Mouse (Mus musculus): ENCODE results near the gene Ints6l. TPM values are rescaled to one million over a fixed set of nuclear protein-coding genes. Genes with fewer than 3 reads are reported as not detected.
"Not testable (repeated sequence)": the region's sequence is repeated elsewhere in the genome, so short reads cannot be mapped to it uniquely, and the experiment has no call there.

Gene Ints6l
- total and polyA plus RNA-seq, 3 experiments: 6.3 to 178 (median 143) TPM

GRCm38 (mm10) chrX:56481906-56482305, 27.2 kb downstream of the Ints6l start:
- Histone ChIP-seq H3K27me3 (ENCODE audit: insufficient read depth, low read length) (no peaks in the 10 kb centered on the region), H3K4me3 (ENCODE audit: low read depth, low read length) (no peak overlapping the region), H3K4me1 (ENCODE audit: insufficient read depth, low read depth, low read length) (no peaks in the 10 kb centered on the region; the same call in 1 of the 2 replicates), H3K9me3 (replicated peaks) (no peaks in the 10 kb centered on the region), H3K36me3 (replicated peaks) (peaks cover 26% of the 10 kb centered on the region)
- DNase-seq (ENCODE audit: low spot score) (no peak), ATAC-seq (ENCODE audit: extremely low read depth, insufficient number of reproducible peaks, low FRiP score, poor library complexity, severe bottlenecking) (no peak)
- TF ChIP-seq TAL1 (conservative IDR thresholded peaks at IDR 0.05; ENCODE audit: low read depth, low read length) (no peak), GATA1 (IDR thresholded peaks at IDR 0.05; ENCODE audit: borderline replicate concordance, low read length) (no peak), POLR2AphosphoS5 (IDR thresholded peaks at IDR 0.05; ENCODE audit: insufficient replicate concordance, low read depth, low read length) (no peak), CTCF (IDR thresholded peaks at IDR 0.05; ENCODE audit: low read depth, low read length) (no peak), GATA2 (IDR thresholded peaks at IDR 0.05; ENCODE audit: borderline replicate concordance, low read depth, low read length) (no peak)

- Histone ChIP-seq H3K27me3 (ENCODE audit: insufficient read depth, low read length) (no peaks in the 10 kb centered on the region), H3K9me3 (replicated peaks) (no peaks in the 10 kb centered on the region), H3K36me3 (replicated peaks) (peaks cover 32% of the 10 kb centered on the region), H3K4me1 (ENCODE audit: insufficient read depth, low read depth, low read length) (no peaks in the 10 kb centered on the region; the same call in 1 of the 2 replicates), H3K4me3 (ENCODE audit: low read depth, low read length) (no peak overlapping the region)
- no peak for ATAC-seq (ENCODE audit: extremely low read depth, insufficient number of reproducible peaks, low FRiP score, poor library complexity, severe bottlenecking)
- no peak for DNase-seq (ENCODE audit: low spot score)
- TF ChIP-seq CTCF (IDR thresholded peaks at IDR 0.05; ENCODE audit: low read depth, low read length) (peak; percentile 55), GATA2 (IDR thresholded peaks at IDR 0.05; ENCODE audit: borderline replicate concordance, low read depth, low read length) (no peak)
Observed at GRCm38 (mm10) chrX:56489758-56490157, 35.1 kb downstream of the Ints6l start.

GRCm38 (mm10) chrX:56497241-56497640, 42.6 kb downstream of the Ints6l start:
- no peaks in the 10 kb centered on the region for H3K9me3 ChIP-seq (replicated peaks)
- H3K4me3 ChIP-seq (ENCODE audit: low read depth, low read length): no peak overlapping the region
- DNase-seq (ENCODE audit: low spot score) (no peak), ATAC-seq (ENCODE audit: extremely low read depth, insufficient number of reproducible peaks, low FRiP score, poor library complexity, severe bottlenecking) (no peak)
- no peaks in the 10 kb centered on the region for H3K4me1 ChIP-seq (ENCODE audit: insufficient read depth, low read depth, low read length)
- no peak for TF ChIP-seq TAL1 (conservative IDR thresholded peaks at IDR 0.05; ENCODE audit: low read depth, low read length)
- no peak for TF ChIP-seq GATA1 (IDR thresholded peaks at IDR 0.05; ENCODE audit: borderline replicate concordance, low read length)
- no peak for TF ChIP-seq POLR2AphosphoS5 (IDR thresholded peaks at IDR 0.05; ENCODE audit: insufficient replicate concordance, low read depth, low read length)
- no peak for TF ChIP-seq GATA2 (IDR thresholded peaks at IDR 0.05; ENCODE audit: borderline replicate concordance, low read depth, low read length)
- TF ChIP-seq CTCF (IDR thresholded peaks at IDR 0.05; ENCODE audit: low read depth, low read length): no peak
- H3K36me3 ChIP-seq (replicated peaks): peaks cover 45% of the 10 kb centered on the region
- no peaks in the 10 kb centered on the region for H3K27me3 ChIP-seq (ENCODE audit: insufficient read depth, low read length)

- not testable (repeated sequence) for H3K9me3 ChIP-seq (replicated peaks); ATAC-seq (ENCODE audit: extremely low read depth, insufficient number of reproducible peaks, low FRiP score, poor library complexity, severe bottlenecking); DNase-seq (ENCODE audit: low spot score); H3K4me3 ChIP-seq (ENCODE audit: low read depth, low read length); H3K27me3 ChIP-seq (ENCODE audit: insufficient read depth, low read length); H3K36me3 ChIP-seq (replicated peaks); H3K4me1 ChIP-seq (ENCODE audit: insufficient read depth, low read depth, low read length)
Observed at GRCm38 (mm10) chrX:56524442-56524841, 69.8 kb downstream of the Ints6l start, which contains the start of gene Gm10477. Gm10477 (plus strand) TSS chrX:56524742.

GRCm38 (mm10) chrX:56531266-56531665, 76.6 kb downstream of the Ints6l start:
- ATAC-seq (ENCODE audit: extremely low read depth, insufficient number of reproducible peaks, low FRiP score, poor library complexity, severe bottlenecking) (peak; percentile 54; the same call in 1 of the 2 replicates), DNase-seq (ENCODE audit: low spot score) (no peak)

GRCm38 (mm10) chrX:56537162-56537561, 82.5 kb downstream of the Ints6l start:
- ATAC-seq (ENCODE audit: extremely low read depth, insufficient number of reproducible peaks, low FRiP score, poor library complexity, severe bottlenecking) (no peak), DNase-seq (ENCODE audit: low spot score) (no peak)
- no peak overlapping the region for H3K4me3 ChIP-seq (ENCODE audit: low read depth, low read length)
- H3K27me3 ChIP-seq (ENCODE audit: insufficient read depth, low read length): 0 out of 2 replicates have a peak, but pooled peaks cover 4% of the 10 kb centered on the region
- TF ChIP-seq POLR2AphosphoS5 (IDR thresholded peaks at IDR 0.05; ENCODE audit: insufficient replicate concordance, low read depth, low read length): no peak
- no peak for TF ChIP-seq TAL1 (conservative IDR thresholded peaks at IDR 0.05; ENCODE audit: low read depth, low read length)
- no peak for TF ChIP-seq GATA1 (IDR thresholded peaks at IDR 0.05; ENCODE audit: borderline replicate concordance, low read length)
- TF ChIP-seq CTCF (IDR thresholded peaks at IDR 0.05; ENCODE audit: low read depth, low read length): no peak
- TF ChIP-seq GATA2 (IDR thresholded peaks at IDR 0.05; ENCODE audit: borderline replicate concordance, low read depth, low read length): no peak
- no peaks in the 10 kb centered on the region for H3K36me3 ChIP-seq (replicated peaks)
- H3K4me1 ChIP-seq (ENCODE audit: insufficient read depth, low read depth, low read length): no peaks in the 10 kb centered on the region
- no peaks in the 10 kb centered on the region for H3K9me3 ChIP-seq (replicated peaks)

More at GRCm38 (mm10) chrX:56531266-56531665, 76.6 kb downstream of the Ints6l start:
- Histone ChIP-seq H3K36me3 (replicated peaks) (no peaks in the 10 kb centered on the region), H3K9me3 (replicated peaks) (no peaks in the 10 kb centered on the region), H3K27me3 (ENCODE audit: insufficient read depth, low read length) (0 out of 2 replicates have a peak, but pooled peaks cover 4% of the 10 kb centered on the region), H3K4me1 (ENCODE audit: insufficient read depth, low read depth, low read length) (no peaks in the 10 kb centered on the region), H3K4me3 (ENCODE audit: low read depth, low read length) (no peak overlapping the region)
- no peak for TF ChIP-seq POLR2AphosphoS5 (IDR thresholded peaks at IDR 0.05; ENCODE audit: insufficient replicate concordance, low read depth, low read length)
- peak; percentile 13; the same call in 1 of the 2 replicates for TF ChIP-seq CTCF (IDR thresholded peaks at IDR 0.05; ENCODE audit: low read depth, low read length)

- Histone ChIP-seq H3K9me3 (replicated peaks) (no peaks in the 10 kb centered on the region), H3K36me3 (replicated peaks) (no peaks in the 10 kb centered on the region), H3K4me1 (ENCODE audit: insufficient read depth, low read depth, low read length) (no peaks in the 10 kb centered on the region), H3K27me3 (ENCODE audit: insufficient read depth, low read length) (peaks cover 4% of the 10 kb centered on the region), H3K4me3 (ENCODE audit: low read depth, low read length) (no peak within 1 kb of the TSS)
- TF ChIP-seq POLR2AphosphoS5 (IDR thresholded peaks at IDR 0.05; ENCODE audit: insufficient replicate concordance, low read depth, low read length): no peak
- no peak for TF ChIP-seq GATA1 (IDR thresholded peaks at IDR 0.05; ENCODE audit: borderline replicate concordance, low read length)
- no peak for TF ChIP-seq GATA2 (IDR thresholded peaks at IDR 0.05; ENCODE audit: borderline replicate concordance, low read depth, low read length)
- no peak for TF ChIP-seq TAL1 (conservative IDR thresholded peaks at IDR 0.05; ENCODE audit: low read depth, low read length)
- ATAC-seq (ENCODE audit: extremely low read depth, insufficient number of reproducible peaks, low FRiP score, poor library complexity, severe bottlenecking) (no peak), DNase-seq (ENCODE audit: low spot score) (no peak)
Observed at GRCm38 (mm10) chrX:56549506-56549905, 94.8 kb downstream of the Ints6l start, which contains the start of gene Gm648. Gm648 (minus strand) TSS chrX:56549606.

All from G1E (cell line).